Mouse (Mus musculus): ENCODE data around the gene Nol10. TPM values are rescaled to one million over a fixed set of nuclear protein-coding genes. Genes with fewer than 3 reads are reported as not detected.
A peak's percentile ranks its signal among the peaks of the same experiment; 100 is the strongest.

Nol10 gene
- total and polyA plus RNA-seq, 3 experiments, result 21.6 to 128 (median 44.2) TPM

GRCm38 (mm10) chr12:17350106-17350505, 1.8 kb downstream of the Nol10 start:
- Histone ChIP-seq H3K9ac (ENCODE audit: control insufficient read depth, low read depth, low read length, poor library complexity, severe bottlenecking) (no peak overlapping the region), H3K79me2 (ENCODE audit: control insufficient read depth, insufficient read depth, low read length, poor library complexity) (peaks cover 27% of the 10 kb centered on the region), H3K36me3 (ENCODE audit: control insufficient read depth in 1 of 2, insufficient read depth in 2 of 2, low read length in 2 of 2) (peaks cover 0 to 13% of the 10 kb centered on the region in 2 experiments; a peak in 2 of 4 replicates), H3K4me1 (ENCODE audit: control insufficient read depth in 1 of 2, insufficient read depth in 2 of 2, low read length in 2 of 2) (peaks cover 3 to 10% of the 10 kb centered on the region in 2 experiments; a peak in 3 of 4 replicates), H3K9me3 (replicated peaks; ENCODE audit: insufficient read depth, low read length) (no peaks in the 10 kb centered on the region), H3K27ac (ENCODE audit: control insufficient read depth, low read depth, low read length) (no peak overlapping the region), H3K4me3 (ENCODE audit: control insufficient read depth in 1 of 2, insufficient read depth in 1 of 2, low read depth in 2 of 2, low read length in 2 of 2) (no peak overlapping the region), H3K27me3 (ENCODE audit: control insufficient read depth in 1 of 2, insufficient read depth in 2 of 2, low read length in 2 of 2) (no peaks in the 10 kb centered on the region)
- TF ChIP-seq MYC (IDR thresholded peaks at IDR 0.05; ENCODE audit: low read depth, low read length) (0 out of 2 replicates have a peak, but pooled peaks have one; percentile 25), BHLHE40 (IDR thresholded peaks at IDR 0.05; ENCODE audit: borderline replicate concordance, low read depth, low read length) (no peak), CTCF (IDR thresholded peaks at IDR 0.05 in 2 of 3, conservative IDR thresholded peaks at IDR 0.05 in 1 of 3; ENCODE audit: control insufficient read depth in 1 of 3, insufficient read depth in 1 of 3, low read depth in 2 of 3, low read length in 3 of 3, poor library complexity in 1 of 3, severe bottlenecking in 1 of 3) (peak in 2 of 3 experiments; percentile 19 to 29; a peak in 2 of 6 replicates), ZNF384 (IDR thresholded peaks at IDR 0.05; ENCODE audit: low read depth, low read length) (peak; percentile 82), ETS1 (IDR thresholded peaks at IDR 0.05; ENCODE audit: low read depth, low read length) (no peak), MAX (IDR thresholded peaks at IDR 0.05; ENCODE audit: low read length) (no peak), POLR2AphosphoS2 (IDR thresholded peaks at IDR 0.05; ENCODE audit: low read length) (no peak)
- peak; percentile 35 for DNase-seq (ENCODE audit: low read depth, low spot score)

- H3K79me2 ChIP-seq (ENCODE audit: control insufficient read depth, insufficient read depth, low read length, poor library complexity), result 0 out of 2 replicates have a peak, but pooled peaks cover 3% of the 10 kb centered on the region
- TF ChIP-seq CTCF (IDR thresholded peaks at IDR 0.05 in 2 of 3, conservative IDR thresholded peaks at IDR 0.05 in 1 of 3; ENCODE audit: control insufficient read depth in 1 of 3, insufficient read depth in 1 of 3, low read depth in 2 of 3, low read length in 3 of 3, poor library complexity in 1 of 3, severe bottlenecking in 1 of 3), result peak; percentile 43 to 52 (median 48)
- no peak for TF ChIP-seq ZC3H11A (IDR thresholded peaks at IDR 0.05; ENCODE audit: low read depth, low read length)
- no peaks in the 10 kb centered on the region for H3K27me3 ChIP-seq (ENCODE audit: control insufficient read depth in 1 of 2, insufficient read depth in 2 of 2, low read length in 2 of 2)
- no peak overlapping the region for H3K27ac ChIP-seq (ENCODE audit: control insufficient read depth, low read depth, low read length)
- peaks cover 0 to 18% of the 10 kb centered on the region in 2 experiments; a peak in 2 of 4 replicates for H3K36me3 ChIP-seq (ENCODE audit: control insufficient read depth in 1 of 2, insufficient read depth in 2 of 2, low read length in 2 of 2)
- H3K4me3 ChIP-seq (ENCODE audit: control insufficient read depth in 1 of 2, insufficient read depth in 1 of 2, low read depth in 2 of 2, low read length in 2 of 2), result no peak overlapping the region
- DNase-seq (ENCODE audit: low read depth, low spot score), result peak; percentile 50
- H3K9me3 ChIP-seq (replicated peaks; ENCODE audit: insufficient read depth, low read length), result no peaks in the 10 kb centered on the region
- no peaks in the 10 kb centered on the region for H3K4me1 ChIP-seq (ENCODE audit: control insufficient read depth in 1 of 2, insufficient read depth in 2 of 2, low read length in 2 of 2)
- no peak overlapping the region for H3K9ac ChIP-seq (ENCODE audit: control insufficient read depth, low read depth, low read length, poor library complexity, severe bottlenecking)
Observed at GRCm38 (mm10) chr12:17356853-17357252, 8.6 kb downstream of the Nol10 start.

DNA sequence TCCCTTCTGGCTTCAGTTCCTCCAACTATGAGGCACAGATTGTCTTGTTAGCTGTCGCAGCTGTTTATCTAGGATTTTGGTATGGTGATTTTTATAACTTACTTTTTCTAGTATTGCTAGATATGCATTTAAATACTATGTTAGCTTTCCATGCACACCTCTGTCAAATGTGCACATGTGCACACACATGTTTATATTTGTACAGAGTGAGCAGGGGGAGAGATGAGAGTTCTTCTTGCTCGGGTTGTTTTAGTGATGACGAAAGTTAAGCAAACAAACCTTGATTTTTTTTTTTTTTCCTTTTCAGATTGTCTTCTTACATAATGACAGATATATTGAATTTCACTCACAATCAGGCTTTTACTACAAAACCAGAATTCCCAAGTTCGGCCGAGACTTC, 9.5 kb downstream of the Nol10 start:
- DNase-seq (ENCODE audit: low read depth, low spot score), result no peak
- Histone ChIP-seq H3K27ac (ENCODE audit: control insufficient read depth, low read depth, low read length) (no peak overlapping the region), H3K4me3 (ENCODE audit: control insufficient read depth in 1 of 2, insufficient read depth in 1 of 2, low read depth in 2 of 2, low read length in 2 of 2) (no peak overlapping the region), H3K79me2 (ENCODE audit: control insufficient read depth, insufficient read depth, low read length, poor library complexity) (no peaks in the 10 kb centered on the region), H3K4me1 (ENCODE audit: control insufficient read depth in 1 of 2, insufficient read depth in 2 of 2, low read length in 2 of 2) (no peaks in the 10 kb centered on the region), H3K36me3 (ENCODE audit: control insufficient read depth in 1 of 2, insufficient read depth in 2 of 2, low read length in 2 of 2) (peaks cover 0 to 20% of the 10 kb centered on the region in 2 experiments; a peak in 2 of 4 replicates), H3K9me3 (replicated peaks; ENCODE audit: insufficient read depth, low read length) (no peaks in the 10 kb centered on the region), H3K27me3 (ENCODE audit: control insufficient read depth in 1 of 2, insufficient read depth in 2 of 2, low read length in 2 of 2) (no peaks in the 10 kb centered on the region), H3K9ac (ENCODE audit: control insufficient read depth, low read depth, low read length, poor library complexity, severe bottlenecking) (no peak overlapping the region)
- TF ChIP-seq KAT2A (conservative IDR thresholded peaks at IDR 0.05; ENCODE audit: low read depth, low read length) (no peak), POLR2AphosphoS2 (IDR thresholded peaks at IDR 0.05; ENCODE audit: low read length) (no peak), ELF1 (IDR thresholded peaks at IDR 0.05; ENCODE audit: low read depth, low read length) (no peak), ZNF384 (IDR thresholded peaks at IDR 0.05; ENCODE audit: low read depth, low read length) (no peak), JUND (IDR thresholded peaks at IDR 0.05; ENCODE audit: low read depth, low read length) (no peak), CHD2 (IDR thresholded peaks at IDR 0.05; ENCODE audit: low read length) (no peak), USF1 (IDR thresholded peaks at IDR 0.05; ENCODE audit: low read depth, low read length) (no peak), MXI1 (IDR thresholded peaks at IDR 0.05; ENCODE audit: low read depth, low read length) (no peak), MYC (IDR thresholded peaks at IDR 0.05; ENCODE audit: low read depth, low read length) (no peak), TBP (IDR thresholded peaks at IDR 0.05; ENCODE audit: low read depth, low read length) (no peak), MEF2A (IDR thresholded peaks at IDR 0.05; ENCODE audit: extremely low read depth, insufficient replicate concordance, low read depth, low read length, poor library complexity, severe bottlenecking) (no peak), UBTF (IDR thresholded peaks at IDR 0.05; ENCODE audit: borderline replicate concordance, insufficient read depth, low read depth, low read length) (no peak), CHD1 (IDR thresholded peaks at IDR 0.05; ENCODE audit: low read depth, low read length) (no peak), HCFC1 (IDR thresholded peaks at IDR 0.05; ENCODE audit: low read depth, low read length) (no peak), SMC3 (IDR thresholded peaks at IDR 0.05; ENCODE audit: low read depth, low read length) (no peak), ZMIZ1 (IDR thresholded peaks at IDR 0.05; ENCODE audit: low read depth, low read length) (no peak), CTCF (IDR thresholded peaks at IDR 0.05 in 2 of 3, conservative IDR thresholded peaks at IDR 0.05 in 1 of 3; ENCODE audit: control insufficient read depth in 1 of 3, insufficient read depth in 1 of 3, low read depth in 2 of 3, low read length in 3 of 3, poor library complexity in 1 of 3, severe bottlenecking in 1 of 3) (no peak), POLR2A (IDR thresholded peaks at IDR 0.05; ENCODE audit: control insufficient read depth in 1 of 2, insufficient read depth in 1 of 2, low read depth in 1 of 2, low read length in 2 of 2, poor library complexity in 1 of 2) (no peak), USF2 (IDR thresholded peaks at IDR 0.05; ENCODE audit: borderline replicate concordance in 1 of 2, insufficient read depth in 1 of 2, low read depth in 1 of 2, low read length in 2 of 2) (no peak)

All from MEL (cell line).